Comparison of ENCODE assay signal across 8 mouse cellular contexts in the genomic region with DNA sequence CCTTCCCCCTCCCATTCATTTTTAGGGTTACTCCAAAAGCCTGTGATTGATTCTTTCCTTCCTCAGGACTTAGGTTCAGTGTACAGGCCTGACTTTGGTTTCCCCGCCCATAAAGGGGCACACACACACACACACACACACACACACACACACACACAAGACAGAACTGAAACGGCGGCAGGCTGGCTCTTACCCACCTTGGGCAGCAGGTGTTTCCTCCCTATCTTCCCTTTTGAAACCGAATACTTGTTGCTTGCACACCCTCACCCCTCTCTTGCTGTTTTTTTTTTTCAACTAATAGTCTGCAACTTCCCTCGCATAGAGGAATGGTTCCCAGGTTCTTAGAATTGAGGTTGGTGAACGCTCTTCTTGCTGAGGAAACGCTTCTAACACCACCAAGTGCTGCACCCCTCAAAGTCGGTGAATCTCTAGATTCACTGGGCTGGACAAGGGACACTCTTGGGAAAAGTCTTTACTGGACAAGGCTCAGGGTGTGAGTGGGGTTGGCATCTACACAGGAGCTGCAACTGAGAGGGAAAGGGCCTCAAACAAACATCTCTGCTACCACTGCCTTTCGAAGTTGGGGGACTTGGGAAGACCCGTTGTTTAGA. TPM values are rescaled to one million over a fixed set of nuclear protein-coding genes. Genes with fewer than 3 reads are reported as not detected.
A peak's percentile ranks its signal among the peaks of the same experiment; 100 is the strongest.
DNase-seq lines count a peak whose midpoint lies in the region; ATAC-seq and TF ChIP-seq lines count a peak whose summit lies in the region.

No protein-coding gene starts in this region.

- ATAC-seq in embryonic facial prominence, embryonic 14.5 days (ENCODE audit: low read depth): no peak
- peak; percentile 14 for ATAC-seq in intestine, embryonic 15.5 days
- ATAC-seq in lung, postnatal 0 days: no peak

- no peak for DNase-seq in gastrocnemius, adult 2 months
- DNase-seq in gastrocnemius, adult 8-10 months (ENCODE audit: low spot score in 2 of 2): no peak
- DNase-seq in embryonic facial prominence, embryonic 14.5 days (ENCODE audit: low spot score): no peak
- DNase-seq in lung, postnatal 0 days (ENCODE audit: low spot score): peak; percentile 25
- peak; percentile 78 to 82 for DNase-seq in spleen, adult 2 months (ENCODE audit: low read depth in 1 of 2, low spot score in 2 of 2)
- no peak for DNase-seq in frontal cortex, adult 2 months (ENCODE audit: extremely low spot score in 1 of 2, low spot score in 1 of 2)
- no peak for DNase-seq in layer of hippocampus, postnatal 14 days (ENCODE audit: low spot score in 2 of 2)

- H3K27ac ChIP-seq in gastrocnemius, adult 2 months: peak overlapping the region; percentile 96
- peak overlapping the region; percentile 92 for H3K27ac ChIP-seq in embryonic facial prominence, embryonic 14.5 days (replicated peaks; ENCODE audit: low read depth, low read length)
- H3K27ac ChIP-seq in intestine, embryonic 15.5 days: peak overlapping the region; percentile 94
- peak overlapping the region; percentile 96 for H3K27ac ChIP-seq in lung, postnatal 0 days (ENCODE audit: low read length)
- peak overlapping the region; percentile 98 for H3K27ac ChIP-seq in spleen, adult 2 months (ENCODE audit: insufficient read depth, low read length)

- TF ChIP-seq CTCF in gastrocnemius, adult 2 months (IDR thresholded peaks at IDR 0.05): no peak
- no peak for TF ChIP-seq CTCF in lung, postnatal 0 days (IDR thresholded peaks at IDR 0.05)
- no peak for TF ChIP-seq CTCF in spleen, adult 2 months (IDR thresholded peaks at IDR 0.05; ENCODE audit: extremely low read depth, insufficient read depth, insufficient read length, insufficient replicate concordance)

- peaks cover 29% of the 10 kb centered on the region for H3K36me3 ChIP-seq in embryonic facial prominence, embryonic 14.5 days (ENCODE audit: control insufficient read depth, insufficient read depth, low read length)
- H3K36me3 ChIP-seq in intestine, embryonic 15.5 days: 0 out of 2 replicates have a peak, but pooled peaks cover 4% of the 10 kb centered on the region
- H3K36me3 ChIP-seq in lung, postnatal 0 days (ENCODE audit: insufficient read depth, low read length): peaks cover 3% of the 10 kb centered on the region; the same call in 1 of the 2 replicates
- peaks cover 17% of the 10 kb centered on the region for H3K36me3 ChIP-seq in spleen, adult 2 months (ENCODE audit: control insufficient read depth, insufficient read depth, low read length)

- TF ChIP-seq POLR2A in spleen, adult 2 months (IDR thresholded peaks at IDR 0.05; ENCODE audit: low read depth, low read length): no peak

- H3K4me1 ChIP-seq in embryonic facial prominence, embryonic 14.5 days (ENCODE audit: control insufficient read depth, insufficient read depth, low read length): peaks cover 46% of the 10 kb centered on the region
- peaks cover 42% of the 10 kb centered on the region for H3K4me1 ChIP-seq in intestine, embryonic 15.5 days (replicated peaks)
- H3K4me1 ChIP-seq in lung, postnatal 0 days (ENCODE audit: insufficient read depth, low read depth, low read length): peaks cover 41% of the 10 kb centered on the region
- H3K4me1 ChIP-seq in spleen, adult 2 months (ENCODE audit: control insufficient read depth, insufficient read depth, insufficient read length): peaks cover 27% of the 10 kb centered on the region

- no peaks in the 10 kb centered on the region for H3K27me3 ChIP-seq in embryonic facial prominence, embryonic 14.5 days (replicated peaks; ENCODE audit: control insufficient read depth, insufficient read depth, low read length)
- no peaks in the 10 kb centered on the region for H3K27me3 ChIP-seq in intestine, embryonic 15.5 days (replicated peaks)
- H3K27me3 ChIP-seq in lung, postnatal 0 days (replicated peaks; ENCODE audit: insufficient read depth, low read length): no peaks in the 10 kb centered on the region
- no peaks in the 10 kb centered on the region for H3K27me3 ChIP-seq in spleen, adult 2 months (ENCODE audit: control insufficient read depth, insufficient read depth, low read length)

- H3K4me2 ChIP-seq in embryonic facial prominence, embryonic 14.5 days (ENCODE audit: low read depth, low read length): peak overlapping the region; percentile 74
- peak overlapping the region; percentile 82 for H3K4me2 ChIP-seq in intestine, embryonic 15.5 days (replicated peaks)
- H3K4me2 ChIP-seq in lung, postnatal 0 days (replicated peaks; ENCODE audit: low read depth, low read length): peak overlapping the region; percentile 65

- intact Hi-C loops in gastrocnemius, adult 2 months (cut with DNase I): loop anchor here (5.0 kb wide), 1 partner anchor 378 kb away; a partner anchor contains a TSS

- H3K9ac ChIP-seq in embryonic facial prominence, embryonic 14.5 days (ENCODE audit: low read depth, low read length): peak overlapping the region; percentile 90
- H3K9ac ChIP-seq in intestine, embryonic 15.5 days: peak overlapping the region; percentile 86
- H3K9ac ChIP-seq in lung, postnatal 0 days (replicated peaks; ENCODE audit: low read depth): peak overlapping the region; percentile 82

- no peak for TF ChIP-seq EP300 in lung, postnatal 0 days (IDR thresholded peaks at IDR 0.05)

- H3K9me3 ChIP-seq in embryonic facial prominence, embryonic 14.5 days (ENCODE audit: control insufficient read depth, low read length): no peaks in the 10 kb centered on the region
- no peaks in the 10 kb centered on the region for H3K9me3 ChIP-seq in intestine, embryonic 15.5 days
- H3K9me3 ChIP-seq in lung, postnatal 0 days (ENCODE audit: low read length): no peaks in the 10 kb centered on the region

- 24% methylated on average over 9 of the region's 10 CpGs for WGBS in embryonic facial prominence, embryonic 14.5 days
- 19% methylated on average over 10 of the region's 10 CpGs for WGBS in intestine, embryonic 15.5 days
- 15% methylated on average over 10 of the region's 10 CpGs for WGBS in lung, postnatal 0 days
- 1% methylated on average over 10 of the region's 10 CpGs for WGBS in spleen, adult 2 months

- peak overlapping the region; percentile 76 for H3K4me3 ChIP-seq in gastrocnemius, adult 2 months
- H3K4me3 ChIP-seq in embryonic facial prominence, embryonic 14.5 days (ENCODE audit: low read depth, low read length): peak overlapping the region; percentile 75
- H3K4me3 ChIP-seq in intestine, embryonic 15.5 days (replicated peaks): peak overlapping the region; percentile 70
- peak overlapping the region; percentile 66 for H3K4me3 ChIP-seq in lung, postnatal 0 days (ENCODE audit: low read depth, low read length)
- H3K4me3 ChIP-seq in spleen, adult 2 months (ENCODE audit: extremely low read depth, insufficient read depth, insufficient read length): peak overlapping the region; percentile 70

RNA-seq across cellular contexts. Expression of a gene that starts 5.9 kb away (rescaled TPM):
- 10 to 100 TPM; 42.0 to 48.0 TPM for total RNA-seq in gastrocnemius, adult 2 months (2021)
- total RNA-seq in gastrocnemius, adult 8-10 months (2022): 10 to 100 TPM; 39.4 to 56.8 (median 48.4) TPM
- 66.0 and 67.3 TPM in 2 replicates for polyA plus RNA-seq in embryonic facial prominence, embryonic 14.5 days (2014; fragmentation: Nextera tagmentation; extraction: Ambion mirVana)
- polyA plus RNA-seq in intestine, embryonic 15.5 days (2015; fragmentation: Nextera tagmentation; extraction: Ambion mirVana): 53.5 and 61.2 TPM in 2 replicates
- 90.2 and 94.5 TPM in 2 replicates for polyA plus RNA-seq in lung, postnatal 0 days (2015; fragmentation: Nextera tagmentation; extraction: Ambion mirVana)
- 222 and 255 TPM in 2 replicates for polyA plus RNA-seq in spleen, adult 2 months (2012; rRNA removed)
- 58.5 and 65.0 TPM in 2 replicates for polyA plus RNA-seq in frontal cortex, adult 2 months (2012; rRNA removed)
- total RNA-seq in layer of hippocampus, postnatal 14 days (2021): 10 to 100 TPM; 48.7 to 50.9 TPM

RNA-seq across cellular contexts. Expression of a gene that starts 28.2 kb away (rescaled TPM):
- not detected for total RNA-seq in gastrocnemius, adult 2 months (2021)
- total RNA-seq in gastrocnemius, adult 8-10 months (2022): not detected
- 0.10 TPM in 1 of 2 replicates, not detected in the other for polyA plus RNA-seq in embryonic facial prominence, embryonic 14.5 days (2014; fragmentation: Nextera tagmentation; extraction: Ambion mirVana)
- not detected in 2 replicates for polyA plus RNA-seq in intestine, embryonic 15.5 days (2015; fragmentation: Nextera tagmentation; extraction: Ambion mirVana)
- polyA plus RNA-seq in lung, postnatal 0 days (2015; fragmentation: Nextera tagmentation; extraction: Ambion mirVana): not detected in 2 replicates
- polyA plus RNA-seq in spleen, adult 2 months (2012; rRNA removed): 0.06 TPM in 2 replicates
- polyA plus RNA-seq in frontal cortex, adult 2 months (2012; rRNA removed): 0.48 and 0.57 TPM in 2 replicates
- total RNA-seq in layer of hippocampus, postnatal 14 days (2021): under 1 TPM; 0.14 to 0.26 TPM

RNA-seq across cellular contexts. Expression of a gene that starts 35.2 kb away (rescaled TPM):
- not detected for total RNA-seq in gastrocnemius, adult 2 months (2021)
- not detected for total RNA-seq in gastrocnemius, adult 8-10 months (2022)
- 0.07 TPM in 1 of 2 replicates, not detected in the other for polyA plus RNA-seq in embryonic facial prominence, embryonic 14.5 days (2014; fragmentation: Nextera tagmentation; extraction: Ambion mirVana)
- not detected in 2 replicates for polyA plus RNA-seq in intestine, embryonic 15.5 days (2015; fragmentation: Nextera tagmentation; extraction: Ambion mirVana)
- 0.05 TPM in 1 of 2 replicates, not detected in the other for polyA plus RNA-seq in lung, postnatal 0 days (2015; fragmentation: Nextera tagmentation; extraction: Ambion mirVana)
- not detected in 2 replicates for polyA plus RNA-seq in spleen, adult 2 months (2012; rRNA removed)
- polyA plus RNA-seq in frontal cortex, adult 2 months (2012; rRNA removed): 0.11 and 0.18 TPM in 2 replicates
- total RNA-seq in layer of hippocampus, postnatal 14 days (2021): not detected

RNA-seq across cellular contexts. Expression of a gene that starts 46.8 kb away (rescaled TPM):
- total RNA-seq in gastrocnemius, adult 2 months (2021): 10 to 100 TPM; 25.8 to 32.6 TPM
- total RNA-seq in gastrocnemius, adult 8-10 months (2022): 10 to 100 TPM; 24.4 to 29.9 (median 26.0) TPM
- 40.4 and 42.0 TPM in 2 replicates for polyA plus RNA-seq in embryonic facial prominence, embryonic 14.5 days (2014; fragmentation: Nextera tagmentation; extraction: Ambion mirVana)
- 24.4 and 28.6 TPM in 2 replicates for polyA plus RNA-seq in intestine, embryonic 15.5 days (2015; fragmentation: Nextera tagmentation; extraction: Ambion mirVana)
- polyA plus RNA-seq in lung, postnatal 0 days (2015; fragmentation: Nextera tagmentation; extraction: Ambion mirVana): 19.6 and 21.5 TPM in 2 replicates
- 1.4 and 2.4 TPM in 2 replicates for polyA plus RNA-seq in spleen, adult 2 months (2012; rRNA removed)
- 24.2 and 26.4 TPM in 2 replicates for polyA plus RNA-seq in frontal cortex, adult 2 months (2012; rRNA removed)
- total RNA-seq in layer of hippocampus, postnatal 14 days (2021): 10 to 100 TPM; 28.2 to 35.5 TPM

RNA-seq across cellular contexts. Expression of a gene that starts 54.6 kb away (rescaled TPM):
- total RNA-seq in gastrocnemius, adult 2 months (2021): not detected
- not detected for total RNA-seq in gastrocnemius, adult 8-10 months (2022)
- polyA plus RNA-seq in embryonic facial prominence, embryonic 14.5 days (2014; fragmentation: Nextera tagmentation; extraction: Ambion mirVana): not detected in 2 replicates
- not detected in 2 replicates for polyA plus RNA-seq in intestine, embryonic 15.5 days (2015; fragmentation: Nextera tagmentation; extraction: Ambion mirVana)
- polyA plus RNA-seq in lung, postnatal 0 days (2015; fragmentation: Nextera tagmentation; extraction: Ambion mirVana): not detected in 2 replicates
- not detected in 2 replicates for polyA plus RNA-seq in spleen, adult 2 months (2012; rRNA removed)
- not detected in 2 replicates for polyA plus RNA-seq in frontal cortex, adult 2 months (2012; rRNA removed)
- total RNA-seq in layer of hippocampus, postnatal 14 days (2021): not detected

Comparison
In these comparisons a context has a peak if more than half of its experiments do, and no peak if none do; other contexts are left out.
1. DNase-seq: peak in lung, postnatal 0 days (single experiment) and spleen, adult 2 months (2 of 2); none in gastrocnemius, adult 2 months (single experiment), gastrocnemius, adult 8-10 months (0 of 2), embryonic facial prominence, embryonic 14.5 days (single experiment), frontal cortex, adult 2 months (0 of 2) and layer of hippocampus, postnatal 14 days (0 of 2).
2. Peak in every context shown above with its lines, with median percentiles within 50 percentile points of each other: H3K27ac ChIP-seq, H3K4me3 ChIP-seq, H3K4me2 ChIP-seq and H3K9ac ChIP-seq.